Mouse (Mus musculus): Measurements from ENCODE around the gene Preb. TPM values are rescaled to one million over a fixed set of nuclear protein-coding genes. Genes with fewer than 3 reads are reported as not detected.

Gene Preb
- polyA plus RNA-seq, 1 experiment = 335 TPM

DNA sequence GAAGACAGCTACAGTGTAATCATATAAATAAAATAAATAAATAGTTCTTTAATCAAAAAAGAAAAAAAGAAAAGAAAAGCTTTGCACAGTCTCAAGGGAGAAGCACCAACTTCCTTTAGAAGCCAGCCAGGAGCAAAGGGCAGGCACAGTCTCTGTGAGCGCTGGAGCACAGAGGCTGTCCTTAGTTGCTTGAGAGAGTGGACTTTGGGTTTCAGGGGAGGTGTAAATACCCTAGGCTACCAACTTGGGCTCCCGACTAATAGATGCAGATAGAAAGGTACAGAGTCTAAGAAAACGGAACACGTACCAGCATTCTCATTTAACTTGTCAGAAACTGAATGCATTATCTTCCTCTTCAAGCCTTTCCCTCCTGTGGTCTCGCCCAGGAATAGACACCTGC lies 11.5 kb downstream of the Preb start:
- 37% methylated on average over 5 of the region's 5 CpGs for WGBS
- Histone ChIP-seq H3K27ac (ENCODE audit: insufficient read depth, low read depth, low read length) (peak overlapping the region; percentile 93), H3K4me1 (ENCODE audit: control insufficient read depth, insufficient read depth, insufficient read length, low read length) (peaks cover 20% of the 10 kb centered on the region; the same call in 1 of the 2 replicates), H3K27me3 (ENCODE audit: control insufficient read depth, insufficient read depth, low read length) (no peaks in the 10 kb centered on the region), H3K36me3 (ENCODE audit: control insufficient read depth, insufficient read depth, low read length) (peaks cover 16% of the 10 kb centered on the region), H3K4me3 (ENCODE audit: low read depth, low read length) (no peak overlapping the region)
- TF ChIP-seq CTCF (IDR thresholded peaks at IDR 0.05; ENCODE audit: extremely low read depth, insufficient read length, insufficient replicate concordance, low read depth, low read length) = no peak
- TF ChIP-seq POLR2A (IDR thresholded peaks at IDR 0.05; ENCODE audit: low read depth, low read length) = no peak

DNA sequence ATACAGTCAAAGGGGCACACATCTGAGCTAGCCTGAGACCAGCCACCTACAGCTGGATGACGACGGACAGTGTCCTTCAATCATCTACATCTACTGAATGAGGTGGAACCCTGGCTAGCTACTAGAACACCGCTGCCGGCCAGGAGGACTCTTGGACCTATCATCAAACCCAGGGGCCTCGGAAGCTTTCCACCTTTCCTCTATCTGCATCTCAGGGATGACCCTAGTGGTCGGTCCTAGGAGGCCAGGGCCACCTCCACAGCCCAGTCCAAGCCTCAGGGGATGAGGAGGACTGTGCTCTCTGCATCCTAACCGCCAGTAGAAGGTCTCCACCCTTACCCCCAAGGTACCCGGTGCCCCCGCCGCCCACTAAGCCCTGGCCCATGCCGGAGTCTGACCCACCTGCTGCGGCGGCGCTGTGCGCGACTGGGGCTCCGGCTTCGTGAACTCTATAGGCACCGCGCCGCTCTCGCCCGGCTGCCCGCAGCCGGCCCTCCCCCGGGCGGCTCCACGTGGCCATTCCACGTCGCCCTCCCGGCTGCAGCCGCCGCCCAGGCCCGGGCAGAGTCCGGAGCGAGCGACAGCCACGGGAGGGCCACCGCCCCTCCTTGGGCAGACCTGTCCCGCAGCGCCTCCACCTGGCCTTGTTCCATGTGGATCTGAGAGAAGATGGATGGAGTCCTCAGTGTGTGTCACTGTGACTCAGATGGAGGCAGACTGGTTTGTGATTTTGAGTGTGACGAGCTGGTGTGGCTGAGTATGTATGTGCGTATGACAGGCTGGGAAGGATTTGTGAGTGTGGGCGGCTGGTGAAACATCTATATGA lies 15.0 kb downstream of the Preb start, which contains the start of gene Cgref1:
TSS of gene Cgref1 (minus strand) at position 636 of the 826 bp plus-strand sequence.
- TF ChIP-seq POLR2A (IDR thresholded peaks at IDR 0.05; ENCODE audit: low read depth, low read length) (peak; percentile 49; the same call in 1 of the 2 replicates), CTCF (IDR thresholded peaks at IDR 0.05; ENCODE audit: extremely low read depth, insufficient read length, insufficient replicate concordance, low read depth, low read length) (peak; percentile 51; the same call in 1 of the 2 replicates)
- Histone ChIP-seq H3K36me3 (ENCODE audit: control insufficient read depth, insufficient read depth, low read length) (no peaks in the 10 kb centered on the region), H3K4me1 (ENCODE audit: control insufficient read depth, insufficient read depth, insufficient read length, low read length) (peaks cover 13% of the 10 kb centered on the region; the same call in 1 of the 2 replicates), H3K27me3 (ENCODE audit: control insufficient read depth, insufficient read depth, low read length) (no peaks in the 10 kb centered on the region), H3K4me3 (ENCODE audit: low read depth, low read length) (peak within 1 kb of the TSS; percentile 69), H3K27ac (ENCODE audit: insufficient read depth, low read depth, low read length) (peak within 1 kb of the TSS; percentile 91)
- WGBS = 5% methylated on average over 44 of the region's 44 CpGs

DNA sequence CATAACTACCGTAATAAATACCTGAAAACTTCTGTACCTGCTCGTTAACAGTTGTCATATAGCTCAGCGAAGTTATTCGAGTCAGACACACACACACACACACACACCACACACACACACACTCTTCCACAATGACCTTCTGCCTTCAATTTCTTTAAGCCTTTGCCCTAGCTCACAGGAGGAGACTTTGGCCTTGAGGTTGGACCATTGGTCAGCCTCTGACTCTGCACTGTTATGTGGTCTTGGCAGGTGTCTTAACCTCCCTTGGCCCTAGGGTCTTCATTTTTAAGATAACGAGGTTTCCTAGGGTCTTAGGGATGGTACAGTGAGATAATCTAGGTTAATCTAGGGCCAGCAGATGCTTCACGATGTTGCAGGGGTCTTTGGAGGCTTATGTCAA lies 15.8 kb downstream of the Preb start:
- H3K27ac ChIP-seq (ENCODE audit: insufficient read depth, low read depth, low read length) = peak overlapping the region; percentile 91
- WGBS = 63% methylated on average over 6 of the region's 6 CpGs
- peak overlapping the region; percentile 69 for H3K4me3 ChIP-seq (ENCODE audit: low read depth, low read length)

DNA sequence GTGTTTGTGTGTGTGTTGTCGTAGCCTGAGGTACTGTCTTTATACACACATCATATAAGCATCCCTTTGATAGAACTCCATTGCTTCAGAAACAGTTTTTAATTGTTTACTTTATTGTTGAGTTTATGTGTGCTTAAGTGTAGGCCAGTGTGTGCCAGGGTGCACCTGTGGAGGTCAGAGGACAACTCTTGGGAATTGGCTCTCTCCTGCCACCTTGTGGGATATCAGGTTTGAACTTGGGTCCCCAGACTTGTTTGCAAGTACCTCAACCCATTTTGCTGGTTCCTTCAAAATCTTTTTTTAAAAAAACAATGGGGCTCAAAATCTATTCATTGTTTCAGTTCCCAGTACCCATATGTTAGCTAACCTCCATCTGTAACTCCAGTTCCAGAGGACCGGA lies 17.2 kb downstream of the Preb start:
- Histone ChIP-seq H3K4me1 (ENCODE audit: control insufficient read depth, insufficient read depth, insufficient read length, low read length) (peaks cover 13% of the 10 kb centered on the region; the same call in 1 of the 2 replicates), H3K27ac (ENCODE audit: insufficient read depth, low read depth, low read length) (no peak overlapping the region), H3K4me3 (ENCODE audit: low read depth, low read length) (no peak overlapping the region), H3K36me3 (ENCODE audit: control insufficient read depth, insufficient read depth, low read length) (no peaks in the 10 kb centered on the region; the same call in 1 of the 2 replicates), H3K27me3 (ENCODE audit: control insufficient read depth, insufficient read depth, low read length) (no peaks in the 10 kb centered on the region)
- 83% methylated on average over 2 of the region's 2 CpGs for WGBS
- peak; percentile 61; the same call in 1 of the 2 replicates for TF ChIP-seq CTCF (IDR thresholded peaks at IDR 0.05; ENCODE audit: extremely low read depth, insufficient read length, insufficient replicate concordance, low read depth, low read length)
- no peak for TF ChIP-seq POLR2A (IDR thresholded peaks at IDR 0.05; ENCODE audit: low read depth, low read length)

More for the DNA sequence above, 15.8 kb downstream of the Preb start:
- Histone ChIP-seq H3K4me1 (ENCODE audit: control insufficient read depth, insufficient read depth, insufficient read length, low read length) (peaks cover 13% of the 10 kb centered on the region; the same call in 1 of the 2 replicates), H3K36me3 (ENCODE audit: control insufficient read depth, insufficient read depth, low read length) (no peaks in the 10 kb centered on the region), H3K27me3 (ENCODE audit: control insufficient read depth, insufficient read depth, low read length) (no peaks in the 10 kb centered on the region)
- TF ChIP-seq POLR2A (IDR thresholded peaks at IDR 0.05; ENCODE audit: low read depth, low read length) = no peak
- TF ChIP-seq CTCF (IDR thresholded peaks at IDR 0.05; ENCODE audit: extremely low read depth, insufficient read length, insufficient replicate concordance, low read depth, low read length) = no peak

DNA sequence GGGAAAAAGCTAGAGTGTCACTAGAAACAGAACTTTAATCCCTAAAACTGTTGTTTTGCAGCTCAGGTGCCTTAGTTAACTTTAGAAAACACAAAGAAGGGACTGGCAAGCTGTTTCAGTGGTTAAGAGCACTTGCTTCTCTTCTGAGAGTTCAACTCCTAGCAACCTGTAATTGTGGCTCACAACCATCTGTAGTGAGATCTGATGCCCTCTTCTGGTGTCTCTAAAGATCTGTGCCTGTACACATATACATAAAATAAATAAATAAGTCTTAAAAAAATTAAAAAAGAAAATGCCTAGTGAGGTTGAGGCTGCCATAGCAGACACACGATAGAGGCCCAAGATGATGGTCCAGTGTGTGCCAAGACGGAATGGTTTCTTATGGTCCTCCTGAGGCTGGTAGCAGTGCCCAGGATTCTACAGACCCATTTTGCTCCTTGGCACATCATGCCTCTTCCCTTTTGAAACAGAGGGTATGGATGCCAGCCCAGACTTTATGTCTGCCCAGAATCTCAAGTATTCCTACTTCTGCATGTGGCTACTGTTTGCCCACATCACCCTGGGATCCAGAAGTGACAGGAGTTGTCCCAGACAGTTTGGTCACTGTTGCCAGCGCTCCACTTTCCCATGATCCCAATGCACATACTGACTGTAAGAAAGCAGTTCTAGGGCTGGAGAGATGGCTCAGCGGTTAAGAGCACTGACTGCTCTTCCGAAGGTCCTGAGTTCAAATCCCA lies 25.3 kb downstream of the Preb start:
- WGBS = 90% methylated on average over 5 of the region's 5 CpGs
- Histone ChIP-seq H3K36me3 (ENCODE audit: control insufficient read depth, insufficient read depth, low read length) (peaks cover 22% of the 10 kb centered on the region), H3K4me3 (ENCODE audit: low read depth, low read length) (no peak overlapping the region), H3K27ac (ENCODE audit: insufficient read depth, low read depth, low read length) (no peak overlapping the region), H3K4me1 (ENCODE audit: control insufficient read depth, insufficient read depth, insufficient read length, low read length) (no peaks in the 10 kb centered on the region; the same call in 1 of the 2 replicates), H3K27me3 (ENCODE audit: control insufficient read depth, insufficient read depth, low read length) (no peaks in the 10 kb centered on the region)
- TF ChIP-seq POLR2A (IDR thresholded peaks at IDR 0.05; ENCODE audit: low read depth, low read length) (no peak), CTCF (IDR thresholded peaks at IDR 0.05; ENCODE audit: extremely low read depth, insufficient read length, insufficient replicate concordance, low read depth, low read length) (no peak)

DNA sequence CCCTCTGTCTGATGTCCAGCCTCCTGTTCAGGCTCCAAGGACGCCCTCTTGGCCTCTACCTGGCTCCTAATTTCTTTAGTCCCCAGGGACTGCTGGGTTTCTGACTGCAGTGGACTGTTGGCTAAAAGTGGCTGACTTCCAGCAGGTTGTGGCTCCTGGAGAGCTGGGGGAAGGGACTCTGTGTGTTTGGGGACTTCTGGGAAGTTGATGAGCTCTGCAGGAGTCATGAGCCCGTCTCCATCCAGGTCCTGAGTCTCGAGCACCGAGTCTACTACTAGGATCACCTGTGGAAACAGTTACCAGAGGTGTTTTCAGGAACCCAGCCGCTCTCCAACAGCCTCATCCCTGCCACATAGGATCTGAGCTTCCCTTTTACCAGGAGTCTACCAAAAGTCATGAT lies 26.5 kb downstream of the Preb start:
- Histone ChIP-seq H3K27ac (ENCODE audit: insufficient read depth, low read depth, low read length) (no peak overlapping the region), H3K36me3 (ENCODE audit: control insufficient read depth, insufficient read depth, low read length) (peaks cover 25% of the 10 kb centered on the region), H3K27me3 (ENCODE audit: control insufficient read depth, insufficient read depth, low read length) (no peaks in the 10 kb centered on the region), H3K4me3 (ENCODE audit: low read depth, low read length) (no peak overlapping the region), H3K4me1 (ENCODE audit: control insufficient read depth, insufficient read depth, insufficient read length, low read length) (no peaks in the 10 kb centered on the region; the same call in 1 of the 2 replicates)
- TF ChIP-seq CTCF (IDR thresholded peaks at IDR 0.05; ENCODE audit: extremely low read depth, insufficient read length, insufficient replicate concordance, low read depth, low read length) (no peak), POLR2A (IDR thresholded peaks at IDR 0.05; ENCODE audit: low read depth, low read length) (no peak)
- 83% methylated on average over 5 of the region's 5 CpGs for WGBS
